Mouse (Mus musculus) layer of hippocampus, postnatal 14 days (tissue): Measurements from ENCODE around the gene Olfr1101. TPM values are rescaled to one million over a fixed set of nuclear protein-coding genes. Genes with fewer than 3 reads are reported as not detected.

Experiments used
- DNase-seq, 2 experiments: peaks; one replicate each; pipeline ENCODE4 v3.0.0; 2021 to 2022; ENCODE audit warnings: low spot score in 2 of 2, mixed read lengths in 1 of 2
- long read RNA-seq, 2 experiments: library from polyadenylated mRNA; stranded (forward); transcript quantifications; one replicate each; pipeline ENCODE4 v2.0.0; 2021
- total RNA-seq, 2 experiments: library from RNA; stranded (reverse); gene quantifications; 2 replicates each; pipeline ENCODE4 v1.2.3; 2021

Gene Olfr1101
- total RNA-seq: not detected
- long read RNA-seq, experiment 1: 0 reads
- long read RNA-seq, experiment 2: 0 reads

DNA sequence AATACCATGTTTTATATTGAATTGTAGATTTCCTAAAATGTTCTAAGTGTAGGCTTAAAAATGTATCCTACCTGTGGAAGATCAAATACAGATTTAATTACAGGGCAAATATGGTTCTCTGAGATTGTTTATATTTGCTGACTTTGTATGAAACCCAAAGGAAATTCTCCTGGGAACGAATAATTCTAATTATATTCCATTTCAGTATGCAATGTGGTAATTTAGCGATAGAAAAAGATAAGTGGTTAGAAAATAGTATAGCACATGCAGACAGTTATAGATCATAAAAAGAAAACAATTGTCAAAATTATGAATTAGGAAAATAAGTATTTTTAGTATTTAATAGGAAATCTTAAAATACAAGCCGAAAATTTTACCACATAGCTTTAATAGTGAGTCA lies at the start of gene Olfr1101:
Gene Olfr1101 (minus strand): TSS at position 101 of the 400 bp plus-strand sequence.
- no peak for DNase-seq

DNA sequence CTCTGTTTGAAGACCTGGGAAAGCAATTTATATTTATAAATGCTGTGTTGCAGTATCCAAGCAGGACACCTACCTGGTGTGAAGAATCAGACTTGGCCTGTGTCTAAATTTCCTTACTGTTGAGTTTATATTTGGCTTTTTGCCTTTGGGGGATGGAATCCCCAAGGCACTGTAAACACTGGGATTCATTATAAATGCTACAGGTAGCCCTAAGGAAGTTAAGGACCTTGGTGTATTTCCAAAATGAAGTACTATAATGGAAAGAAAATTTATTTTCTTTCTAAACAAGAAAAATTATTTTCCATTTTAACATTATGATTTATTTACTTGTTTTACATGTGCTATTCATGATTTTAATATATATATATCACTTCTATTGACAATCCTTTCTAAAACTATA lies 45.4 kb upstream of the Olfr1101 start, which contains the start of gene Olfr1105:
Gene Olfr1105 (minus strand): TSS at position 101 of the 400 bp plus-strand sequence.
- no peak for DNase-seq

DNA sequence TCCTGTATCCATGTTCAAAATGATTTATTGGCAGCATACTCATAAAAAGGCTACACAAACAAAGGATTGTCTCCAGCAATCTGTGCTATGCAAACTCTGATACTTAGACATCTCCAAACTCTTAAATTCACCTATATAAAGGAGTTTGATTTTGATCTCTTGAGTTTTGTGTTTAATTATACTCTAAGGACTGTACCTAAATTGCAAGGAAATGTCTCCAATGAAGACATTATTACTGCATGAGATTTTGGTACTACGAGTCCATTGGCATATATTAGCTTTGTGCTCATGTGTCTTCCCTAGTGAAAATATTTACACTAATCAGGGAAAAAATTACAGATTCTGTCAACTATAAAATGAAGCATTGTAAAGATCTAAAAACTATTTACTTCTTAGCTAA lies 36.0 kb upstream of the Olfr1101 start, which contains the start of gene Olfr1104:
Gene Olfr1104 (minus strand): TSS at position 101 of the 400 bp plus-strand sequence.
- DNase-seq: no peak

- no peak for DNase-seq
Measured at GRCm38 (mm10) chr2:86998098-86998497, 7.1 kb upstream of the Olfr1101 start, which contains the start of gene Olfr1102. Olfr1102 (plus strand) TSS chr2:86998398.

DNA sequence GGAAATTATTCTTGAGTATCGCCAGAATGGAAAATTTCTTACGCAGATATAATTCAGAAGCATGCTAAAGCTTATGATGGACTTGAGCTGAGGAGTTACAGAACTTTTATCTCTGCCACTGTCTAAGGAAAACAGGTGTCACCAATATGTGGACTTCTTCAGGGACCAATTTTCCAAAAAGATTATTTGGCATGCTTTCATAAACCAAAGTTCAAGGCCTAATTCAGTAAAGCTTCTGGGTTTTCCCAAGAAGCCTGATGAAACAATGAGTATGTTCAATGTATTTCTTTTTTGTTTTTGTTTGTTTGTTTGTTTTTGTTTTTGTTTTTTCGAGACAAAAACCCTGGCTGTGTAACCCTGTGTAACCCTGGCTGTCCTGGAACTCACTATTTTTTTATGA lies 11.2 kb downstream of the Olfr1101 start, which contains the start of gene Olfr1100:
Gene Olfr1100 (minus strand): TSS at position 101 of the 400 bp plus-strand sequence.
- no peak for DNase-seq

GRCm38 (mm10) chr2:86960593-86960992 lies 30.4 kb downstream of the Olfr1101 start, which contains the start of gene Olfr1099:
Olfr1099 (minus strand) TSS chr2:86960693.
- no peak for DNase-seq

Other genes starting within 250 kb of the Olfr1101 start
- not detected for gene Olfr1090, start 232.2 kb downstream of the Olfr1101 start, total RNA-seq
- not detected for gene Olfr1093, start 208.7 kb downstream of the Olfr1101 start, total RNA-seq
- gene Olfr141, start 181.2 kb downstream of the Olfr1101 start, total RNA-seq: not detected
- gene Olfr1094, start 166.6 kb downstream of the Olfr1101 start, total RNA-seq: not detected
- gene Olfr1095, start 139.5 kb downstream of the Olfr1101 start, total RNA-seq: not detected
- not detected for gene Gm13723, start 116.4 kb downstream of the Olfr1101 start, total RNA-seq
- not detected for gene Olfr1097, start 99.0 kb downstream of the Olfr1101 start, total RNA-seq
- gene Olfr1098, start 66.7 kb downstream of the Olfr1101 start, total RNA-seq: not detected
- not detected for gene Olfr1099, start 30.5 kb downstream of the Olfr1101 start, total RNA-seq
- gene Olfr1100, start 11.3 kb downstream of the Olfr1101 start, total RNA-seq: not detected
- not detected for gene Olfr1102, start 7.2 kb upstream of the Olfr1101 start, total RNA-seq
- gene Olfr1104, start 35.9 kb upstream of the Olfr1101 start, total RNA-seq: not detected
- gene Olfr1105, start 45.3 kb upstream of the Olfr1101 start, total RNA-seq: not detected
- not detected for gene Olfr1106, start 61.1 kb upstream of the Olfr1101 start, total RNA-seq
- gene Olfr1107, start 84.6 kb upstream of the Olfr1101 start, total RNA-seq: not detected
- not detected for gene Olfr1109, start 104.8 kb upstream of the Olfr1101 start, total RNA-seq
- gene Olfr259, start 123.3 kb upstream of the Olfr1101 start, total RNA-seq: not detected
- gene Olfr1110, start 149.1 kb upstream of the Olfr1101 start, total RNA-seq: not detected
- not detected for gene Olfr1111, start 161.4 kb upstream of the Olfr1101 start, total RNA-seq
- gene Olfr1112, start 196.6 kb upstream of the Olfr1101 start, total RNA-seq: not detected
- not detected for gene Olfr1113, start 217.7 kb upstream of the Olfr1101 start, total RNA-seq